ENCODE assay signal across 8 mouse cellular contexts in genomic region chr2:92184077-92184921, GRCm38 (mm10).
DNase-seq lines count a peak whose midpoint lies in the region; ATAC-seq and TF ChIP-seq lines count a peak whose summit lies in the region.

No protein-coding gene starts in this region.

- peak overlapping the region; percentile 94 for H3K9ac ChIP-seq in forebrain, embryonic 11.5 days (ENCODE audit: low read length)
- peak overlapping the region; percentile 95 for H3K9ac ChIP-seq in heart, embryonic 16.5 days (ENCODE audit: low read length)
- peak overlapping the region; percentile 88 for H3K9ac ChIP-seq in liver, postnatal 0 days (replicated peaks)

- peak overlapping the region; percentile 87 for H3K4me3 ChIP-seq in forebrain, embryonic 11.5 days (ENCODE audit: low read depth, low read length)
- H3K4me3 ChIP-seq in heart, embryonic 16.5 days (ENCODE audit: low read length): peak overlapping the region; percentile 97
- peak overlapping the region; percentile 72 for H3K4me3 ChIP-seq in liver, postnatal 0 days (ENCODE audit: low read depth, low read length)
- peak overlapping the region; percentile 90 for H3K4me3 ChIP-seq in thymus, adult 2 months (ENCODE audit: control insufficient read depth, insufficient read depth, low read length)

- ATAC-seq in CD4-positive, CD25-positive, alpha-beta regulatory T cell, adult 4 months: peak; percentile 14
- peak; percentile 67 for ATAC-seq in forebrain, embryonic 11.5 days (replicated peaks; ENCODE audit: low FRiP score)
- peak; percentile 44 for ATAC-seq in heart, embryonic 16.5 days (replicated peaks; ENCODE audit: extremely low read depth, insufficient read depth, low FRiP score)
- peak; percentile 24 for ATAC-seq in liver, postnatal 0 days
- peak; percentile 2; the same call in 1 of the 2 replicates for ATAC-seq in neutrophil, adult 5-6 weeks (ENCODE audit: extremely low read depth, insufficient number of reproducible peaks, low FRiP score, poor library complexity, severe bottlenecking)

- no peak for TF ChIP-seq CTCF in brain, embryonic 14.5 days (IDR thresholded peaks at IDR 0.05; ENCODE audit: borderline replicate concordance, extremely low read depth, insufficient read depth, insufficient read length)
- TF ChIP-seq CTCF in liver, postnatal 0 days (IDR thresholded peaks at IDR 0.05; ENCODE audit: low read depth): no peak
- TF ChIP-seq CTCF in thymus, adult 2 months (IDR thresholded peaks at IDR 0.05; ENCODE audit: borderline replicate concordance, control insufficient read depth, extremely low read depth, insufficient read depth, low read length, poor library complexity): no peak

- H3K4me2 ChIP-seq in forebrain, embryonic 11.5 days (ENCODE audit: low read depth, low read length, severe bottlenecking): peak overlapping the region; percentile 88
- H3K4me2 ChIP-seq in heart, embryonic 16.5 days (ENCODE audit: low read depth, low read length): peak overlapping the region; percentile 82
- peak overlapping the region; percentile 98 for H3K4me2 ChIP-seq in liver, postnatal 0 days (ENCODE audit: low read depth, low read length)

- H3K27me3 ChIP-seq in forebrain, embryonic 11.5 days (ENCODE audit: control insufficient read depth, insufficient read depth, low read length): no peaks in the 10 kb centered on the region
- no peaks in the 10 kb centered on the region for H3K27me3 ChIP-seq in heart, embryonic 16.5 days (ENCODE audit: control insufficient read depth, insufficient read depth, low read length)
- no peaks in the 10 kb centered on the region for H3K27me3 ChIP-seq in liver, postnatal 0 days (ENCODE audit: insufficient read depth, low read length)
- no peaks in the 10 kb centered on the region for H3K27me3 ChIP-seq in thymus, adult 2 months (ENCODE audit: control insufficient read depth, insufficient read depth, low read length)

- peak; percentile 44; the same call in 1 of the 2 replicates for TF ChIP-seq POLR2A in brain, embryonic 14.5 days (IDR thresholded peaks at IDR 0.05; ENCODE audit: borderline replicate concordance, extremely low read depth, insufficient read depth, insufficient read length, poor library complexity, severe bottlenecking)
- no peak for TF ChIP-seq POLR2A in thymus, adult 2 months (IDR thresholded peaks at IDR 0.05; ENCODE audit: control insufficient read depth, extremely low read depth, insufficient read depth, low read length, poor library complexity)

- no peaks in the 10 kb centered on the region for H3K9me3 ChIP-seq in forebrain, embryonic 11.5 days (ENCODE audit: control insufficient read depth, low read length)
- H3K9me3 ChIP-seq in heart, embryonic 16.5 days (replicated peaks; ENCODE audit: control insufficient read depth, low read length): no peaks in the 10 kb centered on the region
- H3K9me3 ChIP-seq in liver, postnatal 0 days (ENCODE audit: low read length): no peaks in the 10 kb centered on the region

- peaks cover 5% of the 10 kb centered on the region; the same call in 1 of the 2 replicates for H3K4me1 ChIP-seq in forebrain, embryonic 11.5 days (replicated peaks; ENCODE audit: control insufficient read depth, insufficient read depth, low read length)
- H3K4me1 ChIP-seq in heart, embryonic 16.5 days (ENCODE audit: control insufficient read depth, insufficient read depth, low read length): peaks cover 19% of the 10 kb centered on the region
- H3K4me1 ChIP-seq in liver, postnatal 0 days (ENCODE audit: insufficient read depth): peaks cover 14% of the 10 kb centered on the region
- H3K4me1 ChIP-seq in thymus, adult 2 months (replicated peaks; ENCODE audit: control insufficient read depth, insufficient read depth, low read length): peaks cover 4% of the 10 kb centered on the region

- H3K27ac ChIP-seq in forebrain, embryonic 11.5 days (ENCODE audit: low read depth, low read length): peak overlapping the region; percentile 100
- H3K27ac ChIP-seq in heart, embryonic 16.5 days (ENCODE audit: low read length): peak overlapping the region; percentile 99
- peak overlapping the region; percentile 97 for H3K27ac ChIP-seq in liver, postnatal 0 days (ENCODE audit: low read depth)
- peak overlapping the region; percentile 94 for H3K27ac ChIP-seq in thymus, adult 2 months (ENCODE audit: control insufficient read depth, insufficient read depth, low read length)

- no peak for TF ChIP-seq EP300 in liver, postnatal 0 days (IDR thresholded peaks at IDR 0.05; ENCODE audit: low read depth)

- H3K36me3 ChIP-seq in forebrain, embryonic 11.5 days (ENCODE audit: control insufficient read depth, insufficient read depth, low read length): no peaks in the 10 kb centered on the region
- no peaks in the 10 kb centered on the region for H3K36me3 ChIP-seq in heart, embryonic 16.5 days (ENCODE audit: control insufficient read depth, insufficient read depth)
- H3K36me3 ChIP-seq in liver, postnatal 0 days (replicated peaks; ENCODE audit: insufficient read depth, low read length): no peaks in the 10 kb centered on the region
- H3K36me3 ChIP-seq in thymus, adult 2 months (ENCODE audit: control insufficient read depth, insufficient read depth, low read length): no peaks in the 10 kb centered on the region

- 0% methylated on average over 12 of the region's 19 CpGs for WGBS in forebrain, embryonic 11.5 days
- WGBS in heart, embryonic 16.5 days: 0% methylated on average over 14 of the region's 19 CpGs
- WGBS in liver, postnatal 0 days (ENCODE audit: insufficient replicate concordance): under 1% methylated on average over 15 of the region's 19 CpGs
- 0% methylated on average over 17 of the region's 19 CpGs for WGBS in thymus, adult 2 months

- peak; percentile 91 for DNase-seq in brain, embryonic 14.5 days (ENCODE audit: low read depth)
- DNase-seq in forebrain, embryonic 11.5 days (ENCODE audit: low spot score): peak; percentile 82
- peak; percentile 58 to 70 for DNase-seq in kidney, postnatal 4 days
- DNase-seq in liver, postnatal 0 days: peak; percentile 54
- DNase-seq in thymus, adult 2 months: peak; percentile 50

Comparison
In these comparisons a context has a peak if more than half of its experiments do, and no peak if none do; other contexts are left out.
1. Peak in every context shown above with its lines: DNase-seq, ATAC-seq, H3K4me3 ChIP-seq and H3K27ac ChIP-seq.
2. ATAC-seq: peak in every context shown above with its lines; median percentile 67 in forebrain, embryonic 11.5 days; 44 in heart, embryonic 16.5 days; 24 in liver, postnatal 0 days; 14 in CD4-positive, CD25-positive, alpha-beta regulatory T cell, adult 4 months; 2 in neutrophil, adult 5-6 weeks.